Mouse (Mus musculus): ENCODE data around the gene Mdm4. TPM values are rescaled to one million over a fixed set of nuclear protein-coding genes. Genes with fewer than 3 reads are reported as not detected.

The Mdm4 gene
- polyA plus RNA-seq, 1 experiment from 2014 or later: 50.1 TPM

DNA sequence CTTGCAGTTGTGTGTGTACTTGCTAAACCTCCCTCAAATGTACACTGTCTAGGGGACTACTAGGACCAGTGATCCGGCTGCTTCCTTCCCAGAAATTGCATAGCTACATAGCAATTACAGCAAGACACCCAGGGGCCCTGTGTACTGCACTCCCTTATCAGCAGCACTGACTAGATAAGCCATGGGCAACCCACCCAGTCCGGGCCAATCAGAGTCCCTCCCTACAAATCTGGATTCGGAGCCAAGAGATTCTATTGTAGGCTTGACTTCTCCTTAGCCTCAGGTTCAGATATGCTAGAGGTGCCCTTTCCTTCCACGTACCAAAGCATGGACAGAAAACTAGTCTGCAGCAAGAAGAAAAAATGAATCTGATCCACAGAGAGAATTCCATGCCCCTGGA lies 65.7 kb downstream of the Mdm4 start:
- no peak overlapping the region for H3K4me3 ChIP-seq

DNA sequence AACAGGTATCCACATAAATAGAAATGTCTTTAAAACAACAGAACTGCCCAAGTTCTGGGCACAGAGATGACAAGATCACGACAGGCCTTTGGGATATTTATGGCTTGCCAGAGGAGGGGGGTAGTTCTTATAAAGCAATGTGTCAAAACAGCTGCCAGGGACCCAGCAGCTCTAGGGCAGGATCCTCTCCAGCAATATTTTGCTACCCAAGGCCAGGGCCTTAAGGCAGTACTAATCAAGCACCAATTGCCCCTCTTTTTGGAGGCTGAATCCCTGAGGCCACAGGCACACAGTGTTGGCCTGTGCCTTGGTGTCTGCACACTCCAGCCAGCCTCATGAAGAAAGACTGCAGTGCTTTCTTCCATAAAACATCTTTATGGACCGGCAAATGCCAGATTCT lies 66.3 kb downstream of the Mdm4 start:
- H3K36me3 ChIP-seq: no peaks in the 10 kb centered on the region
- H3K9me3 ChIP-seq: no peaks in the 10 kb centered on the region
- H3K9ac ChIP-seq (replicated peaks): no peak overlapping the region
- H3K27me3 ChIP-seq: no peaks in the 10 kb centered on the region
- H3K4me1 ChIP-seq: no peaks in the 10 kb centered on the region
- H3K4me2 ChIP-seq (replicated peaks): no peak overlapping the region
- no peak overlapping the region for H3K4me3 ChIP-seq
- WGBS: 88% methylated on average over 2 of the region's 2 CpGs
- H3K27ac ChIP-seq (replicated peaks): no peak overlapping the region
- no peak for ATAC-seq (ENCODE audit: low FRiP score, low read depth)

More for the DNA sequence above, 65.7 kb downstream of the Mdm4 start:
- no peak for ATAC-seq (ENCODE audit: low FRiP score, low read depth)
- 89% methylated on average over 4 of the region's 4 CpGs for WGBS
- Histone ChIP-seq H3K9me3 (no peaks in the 10 kb centered on the region), H3K4me2 (replicated peaks) (no peak overlapping the region), H3K36me3 (no peaks in the 10 kb centered on the region), H3K27ac (replicated peaks) (no peak overlapping the region), H3K27me3 (no peaks in the 10 kb centered on the region), H3K9ac (replicated peaks) (no peak overlapping the region), H3K4me1 (no peaks in the 10 kb centered on the region)

DNA sequence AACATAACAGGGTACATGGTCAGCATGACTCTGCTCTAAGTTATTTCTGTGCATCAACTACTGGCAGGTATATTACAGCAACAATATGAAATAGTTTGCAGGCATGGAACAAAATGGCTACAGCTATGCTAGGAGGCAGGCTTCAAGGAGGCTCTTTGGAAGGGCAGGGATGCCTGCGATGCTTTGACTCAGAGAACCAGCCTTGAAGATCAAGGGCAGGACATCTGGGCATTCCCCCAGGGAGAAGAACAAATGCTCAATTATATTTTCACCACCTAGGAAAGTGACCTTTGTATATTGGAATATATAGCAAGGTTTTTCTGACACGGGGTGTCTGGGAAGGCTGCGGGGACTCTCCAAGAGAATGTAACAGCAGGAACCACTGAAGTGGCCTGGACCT lies 68.6 kb downstream of the Mdm4 start:
- Histone ChIP-seq H3K4me3 (no peak overlapping the region), H3K4me1 (no peaks in the 10 kb centered on the region), H3K9ac (replicated peaks) (no peak overlapping the region), H3K27ac (replicated peaks) (no peak overlapping the region), H3K27me3 (no peaks in the 10 kb centered on the region), H3K4me2 (replicated peaks) (no peak overlapping the region), H3K9me3 (no peaks in the 10 kb centered on the region), H3K36me3 (no peaks in the 10 kb centered on the region)
- WGBS: 88% methylated on average over 3 of the region's 3 CpGs
- ATAC-seq (ENCODE audit: low FRiP score, low read depth): no peak

DNA sequence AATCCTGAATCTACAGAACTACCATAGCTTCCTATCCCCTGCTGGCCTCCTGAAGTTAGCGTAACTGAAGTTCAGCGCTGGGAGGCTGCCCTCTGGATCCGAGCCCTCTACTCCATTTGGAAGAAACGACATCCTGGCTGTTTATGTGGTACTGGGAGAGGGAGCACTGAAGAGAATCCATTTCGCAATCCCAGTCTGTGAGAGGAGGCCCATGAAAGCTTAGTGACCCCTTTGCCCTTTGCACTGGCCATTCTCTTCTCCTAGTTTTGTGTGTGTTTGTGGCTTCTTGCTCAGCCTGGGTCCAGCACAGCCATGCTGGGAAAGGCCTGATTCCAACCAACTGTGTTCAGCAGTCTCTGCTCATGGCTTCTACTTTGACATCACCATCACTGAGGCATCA lies 73.6 kb downstream of the Mdm4 start:
- no peak for ATAC-seq (ENCODE audit: low FRiP score, low read depth)
- H3K27ac ChIP-seq (replicated peaks): no peak overlapping the region
- H3K9me3 ChIP-seq: no peaks in the 10 kb centered on the region
- 89% methylated on average over 5 of the region's 5 CpGs for WGBS
- no peak overlapping the region for H3K4me2 ChIP-seq (replicated peaks)
- no peaks in the 10 kb centered on the region for H3K27me3 ChIP-seq
- H3K4me3 ChIP-seq: no peak overlapping the region
- no peaks in the 10 kb centered on the region for H3K36me3 ChIP-seq
- H3K4me1 ChIP-seq: peaks cover 1% of the 10 kb centered on the region; the same call in 1 of the 2 replicates
- H3K9ac ChIP-seq (replicated peaks): no peak overlapping the region

DNA sequence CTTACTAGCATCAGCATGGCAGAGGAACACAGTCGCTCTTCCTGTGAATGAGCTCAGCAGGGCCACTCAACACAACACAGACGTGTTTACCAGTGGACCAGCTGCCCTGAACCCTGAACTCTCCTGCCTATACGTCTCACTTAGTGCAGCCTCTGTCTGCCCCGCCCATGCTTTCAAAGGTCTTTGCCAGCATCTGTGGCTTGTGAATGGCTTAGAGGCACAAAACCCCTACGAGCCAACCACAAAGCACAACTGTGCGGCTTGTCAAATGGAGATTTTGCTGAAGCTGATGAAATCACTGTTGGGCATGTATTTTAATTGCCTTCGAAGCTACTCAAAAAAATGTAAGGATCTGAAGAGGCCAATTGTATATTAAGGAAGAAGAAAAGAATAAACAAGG lies 82.5 kb downstream of the Mdm4 start:
- Histone ChIP-seq H3K9ac (replicated peaks) (no peak overlapping the region), H3K27ac (replicated peaks) (no peak overlapping the region), H3K4me1 (peaks cover 10% of the 10 kb centered on the region; the same call in 1 of the 2 replicates), H3K9me3 (no peaks in the 10 kb centered on the region), H3K4me3 (no peak overlapping the region), H3K27me3 (no peaks in the 10 kb centered on the region), H3K36me3 (no peaks in the 10 kb centered on the region), H3K4me2 (replicated peaks) (no peak overlapping the region)
- WGBS: 47% methylated on average over 7 of the region's 7 CpGs
- no peak for ATAC-seq (ENCODE audit: low FRiP score, low read depth)

DNA sequence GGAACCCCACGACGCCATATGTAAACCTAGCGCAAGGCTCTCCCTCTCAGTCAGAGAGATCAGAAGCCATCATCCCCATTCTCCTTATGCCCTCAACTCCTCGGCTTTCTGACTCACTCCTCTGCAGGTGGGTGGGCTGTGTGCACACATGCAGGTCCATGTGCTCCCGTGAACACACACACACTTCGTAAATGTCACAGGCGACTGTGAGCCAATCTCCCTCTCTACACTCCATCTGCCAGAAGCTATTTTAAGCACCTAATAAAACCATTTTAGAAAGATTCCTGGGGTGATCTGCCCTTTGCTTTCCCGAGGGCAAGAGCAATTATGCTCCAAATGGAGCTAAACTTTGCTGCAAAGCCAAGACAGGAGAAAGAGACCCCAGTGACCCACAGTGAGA lies 84.5 kb downstream of the Mdm4 start:
- H3K27me3 ChIP-seq: no peaks in the 10 kb centered on the region
- no peak overlapping the region for H3K4me3 ChIP-seq
- H3K4me2 ChIP-seq (replicated peaks): no peak overlapping the region
- no peak overlapping the region for H3K9ac ChIP-seq (replicated peaks)
- H3K4me1 ChIP-seq: 0 out of 2 replicates have a peak, but pooled peaks cover 7% of the 10 kb centered on the region
- 79% methylated on average over 8 of the region's 8 CpGs for WGBS
- H3K27ac ChIP-seq (replicated peaks): no peak overlapping the region
- no peaks in the 10 kb centered on the region for H3K36me3 ChIP-seq
- no peaks in the 10 kb centered on the region for H3K9me3 ChIP-seq
- no peak for ATAC-seq (ENCODE audit: low FRiP score, low read depth)

DNA sequence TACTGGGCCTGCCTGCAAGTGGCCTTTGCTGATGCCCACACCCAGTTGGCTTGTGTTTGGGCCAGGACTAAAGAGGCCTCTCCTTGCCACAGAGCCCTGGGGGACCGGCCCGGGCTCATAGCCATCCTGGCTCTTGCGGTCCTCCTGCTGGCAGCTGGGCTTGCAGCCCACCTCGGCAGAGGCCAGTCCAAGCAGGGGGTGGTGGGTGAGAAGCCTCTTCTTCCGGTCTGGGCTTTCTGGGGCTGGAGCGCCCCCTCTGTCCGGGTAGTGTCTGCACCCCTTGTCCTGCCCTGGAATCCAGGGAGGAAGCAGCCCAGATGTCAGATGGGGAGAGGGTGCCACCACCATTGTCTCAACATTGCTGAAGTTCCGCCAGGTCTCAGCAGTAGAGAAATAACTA lies 91.4 kb downstream of the Mdm4 start:
- no peak for ATAC-seq (ENCODE audit: low FRiP score, low read depth)
- 87% methylated on average over 8 of the region's 8 CpGs for WGBS
- H3K27me3 ChIP-seq: no peaks in the 10 kb centered on the region
- H3K27ac ChIP-seq (replicated peaks): no peak overlapping the region
- no peak overlapping the region for H3K4me3 ChIP-seq
- H3K4me2 ChIP-seq (replicated peaks): no peak overlapping the region
- H3K4me1 ChIP-seq: peaks cover 12% of the 10 kb centered on the region
- H3K9ac ChIP-seq (replicated peaks): no peak overlapping the region
- no peaks in the 10 kb centered on the region for H3K9me3 ChIP-seq
- peaks cover 22% of the 10 kb centered on the region for H3K36me3 ChIP-seq

DNA sequence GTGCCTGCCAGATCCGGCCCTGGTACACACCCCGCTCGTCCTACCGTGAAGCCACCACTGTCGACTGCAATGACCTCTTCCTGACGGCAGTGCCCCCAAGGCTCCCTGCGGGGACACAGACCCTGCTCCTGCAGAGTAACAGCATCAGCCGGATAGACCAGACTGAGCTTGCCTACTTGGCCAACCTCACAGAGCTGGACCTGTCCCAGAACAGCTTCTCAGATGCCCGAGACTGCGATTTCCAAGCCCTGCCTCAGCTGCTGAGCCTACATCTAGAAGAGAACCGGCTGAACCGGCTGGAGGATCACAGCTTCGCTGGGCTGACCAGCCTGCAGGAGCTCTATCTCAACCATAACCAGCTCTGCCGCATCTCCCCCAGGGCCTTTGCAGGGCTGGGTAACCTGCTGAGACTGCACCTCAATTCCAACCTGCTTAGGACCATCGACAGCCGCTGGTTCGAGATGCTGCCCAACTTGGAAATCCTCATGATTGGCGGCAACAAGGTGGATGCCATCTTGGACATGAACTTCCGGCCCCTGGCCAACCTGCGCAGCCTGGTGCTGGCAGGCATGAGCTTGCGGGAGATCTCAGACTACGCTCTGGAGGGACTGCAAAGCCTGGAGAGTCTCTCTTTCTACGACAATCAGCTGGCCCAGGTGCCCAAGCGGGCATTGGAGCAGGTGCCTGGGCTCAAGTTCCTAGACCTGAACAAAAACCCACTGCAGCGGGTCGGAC lies 92.9 kb downstream of the Mdm4 start:
- Histone ChIP-seq H3K4me3 (no peak overlapping the region), H3K27ac (replicated peaks) (no peak overlapping the region), H3K9me3 (no peaks in the 10 kb centered on the region), H3K36me3 (peaks cover 22% of the 10 kb centered on the region), H3K9ac (replicated peaks) (no peak overlapping the region), H3K4me2 (replicated peaks) (no peak overlapping the region), H3K27me3 (no peaks in the 10 kb centered on the region), H3K4me1 (peaks cover 15% of the 10 kb centered on the region)
- no peak for ATAC-seq (ENCODE audit: low FRiP score, low read depth)
- WGBS: 88% methylated on average over 26 of the region's 26 CpGs

DNA sequence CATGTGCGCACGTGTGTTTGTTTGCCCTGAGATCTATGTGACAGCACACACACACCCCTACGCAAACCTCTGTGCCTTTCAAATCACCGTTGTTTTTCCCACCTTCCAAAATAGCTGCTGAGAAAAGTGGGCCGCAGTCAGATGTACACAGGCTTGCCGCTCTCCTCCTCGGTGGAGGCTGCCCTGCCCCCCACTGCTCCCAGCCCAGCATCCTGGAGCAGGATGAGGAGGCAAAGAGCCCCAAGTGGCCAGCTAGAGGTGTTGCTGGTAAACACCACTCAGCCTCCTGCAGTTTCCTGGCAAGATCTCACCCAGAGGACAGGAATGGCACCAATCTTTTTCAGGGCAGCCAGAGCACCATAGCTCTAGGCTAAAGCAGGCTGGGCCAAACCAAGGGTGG lies 95.5 kb downstream of the Mdm4 start:
- WGBS: 13% methylated on average over 5 of the region's 7 CpGs
- no peak overlapping the region for H3K4me2 ChIP-seq (replicated peaks)
- H3K36me3 ChIP-seq: peaks cover 22% of the 10 kb centered on the region
- peaks cover 15% of the 10 kb centered on the region for H3K4me1 ChIP-seq
- H3K4me3 ChIP-seq: no peak overlapping the region
- no peaks in the 10 kb centered on the region for H3K27me3 ChIP-seq
- H3K9me3 ChIP-seq: no peaks in the 10 kb centered on the region
- ATAC-seq (ENCODE audit: low FRiP score, low read depth): peak; percentile 71; the same call in 1 of the 2 replicates
- H3K27ac ChIP-seq (replicated peaks): 0 out of 2 replicates have a peak overlapping the region, but pooled peaks have one; percentile 30
- no peak overlapping the region for H3K9ac ChIP-seq (replicated peaks)

DNA sequence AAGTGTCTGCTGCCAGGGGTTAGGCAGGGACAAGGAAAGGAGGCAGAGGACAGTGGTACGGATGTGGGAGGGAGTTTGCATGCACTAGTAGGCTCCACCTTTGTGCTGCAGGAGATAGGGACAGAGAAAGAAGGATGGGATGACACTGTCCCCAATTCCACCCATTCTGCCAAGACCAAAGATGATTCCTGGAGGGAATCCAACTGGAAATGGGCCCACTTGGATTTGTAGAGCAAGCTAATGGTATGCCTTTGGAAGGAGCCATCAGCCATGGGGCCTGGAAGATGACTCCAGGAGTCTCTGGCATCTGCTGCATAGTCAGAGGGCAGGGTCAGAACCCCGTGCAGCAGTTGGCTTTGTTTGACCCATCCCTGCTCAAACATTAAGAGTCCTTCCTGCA lies 97.9 kb downstream of the Mdm4 start:
- Histone ChIP-seq H3K4me3 (no peak overlapping the region), H3K9me3 (no peaks in the 10 kb centered on the region), H3K4me2 (replicated peaks) (no peak overlapping the region), H3K27ac (replicated peaks) (no peak overlapping the region), H3K36me3 (peaks cover 5% of the 10 kb centered on the region; the same call in 1 of the 2 replicates), H3K27me3 (no peaks in the 10 kb centered on the region), H3K4me1 (peaks cover 23% of the 10 kb centered on the region), H3K9ac (replicated peaks) (no peak overlapping the region)
- WGBS: 81% methylated on average over 2 of the region's 2 CpGs
- ATAC-seq (ENCODE audit: low FRiP score, low read depth): no peak

DNA sequence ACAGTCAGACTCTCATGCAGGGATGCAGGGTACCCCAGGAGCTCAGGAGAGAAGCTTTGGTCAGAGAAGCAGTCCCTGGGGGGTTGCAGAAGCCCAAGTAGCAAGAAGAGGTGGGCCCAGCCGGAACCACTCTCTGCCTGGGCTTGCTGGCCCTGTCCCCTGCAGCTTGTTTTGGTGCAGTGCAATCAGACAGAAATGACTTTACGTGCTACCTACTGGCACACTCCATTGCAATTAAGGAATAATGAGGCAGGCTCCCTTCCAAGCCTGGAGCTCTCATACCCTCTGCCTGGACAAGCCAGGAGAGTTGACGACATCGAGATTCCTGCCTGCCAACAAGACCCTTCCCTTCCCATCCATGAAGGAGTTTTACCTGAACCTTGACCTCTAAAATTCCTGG lies 100.1 kb downstream of the Mdm4 start:
- Histone ChIP-seq H3K9ac (replicated peaks) (no peak overlapping the region), H3K9me3 (no peaks in the 10 kb centered on the region), H3K27me3 (no peaks in the 10 kb centered on the region), H3K4me2 (replicated peaks) (no peak overlapping the region), H3K36me3 (no peaks in the 10 kb centered on the region), H3K4me3 (no peak overlapping the region), H3K4me1 (peaks cover 23% of the 10 kb centered on the region), H3K27ac (replicated peaks) (no peak overlapping the region)
- WGBS: 76% methylated on average over 4 of the region's 4 CpGs
- ATAC-seq (ENCODE audit: low FRiP score, low read depth): no peak

DNA sequence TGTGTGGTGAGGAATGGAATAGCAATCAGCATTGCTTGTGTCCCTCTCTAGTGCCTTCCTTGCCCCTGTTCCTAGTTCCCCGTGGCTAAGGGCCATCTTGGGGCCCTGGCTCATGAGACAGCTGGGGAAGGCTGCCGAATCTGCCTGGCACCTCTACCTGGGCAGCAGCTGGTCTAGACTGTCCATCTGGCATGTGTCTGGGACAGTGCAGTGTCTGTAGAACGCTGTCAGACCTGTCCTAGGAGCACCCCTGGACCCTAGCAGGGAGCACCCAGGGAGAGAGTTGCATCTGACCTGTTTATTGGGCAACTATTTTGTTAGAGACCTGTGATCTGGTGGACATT lies 101.5 kb downstream of the Mdm4 start:
- no peak overlapping the region for H3K4me2 ChIP-seq (replicated peaks)
- no peaks in the 10 kb centered on the region for H3K9me3 ChIP-seq
- no peak overlapping the region for H3K9ac ChIP-seq (replicated peaks)
- H3K36me3 ChIP-seq: no peaks in the 10 kb centered on the region
- H3K4me1 ChIP-seq: peaks cover 10% of the 10 kb centered on the region; the same call in 1 of the 2 replicates
- peak overlapping the region; percentile 56 for H3K27ac ChIP-seq (replicated peaks)
- ATAC-seq (ENCODE audit: low FRiP score, low read depth): no peak
- no peak overlapping the region for H3K4me3 ChIP-seq
- 64% methylated on average over 3 of the region's 3 CpGs for WGBS
- no peaks in the 10 kb centered on the region for H3K27me3 ChIP-seq
